Mouse (Mus musculus) lung, postnatal 10 days (tissue): Measurements from ENCODE around the gene Ankrd23.

Experiments used
- DNase-seq: peaks from one replicate; pipeline ENCODE4 v3.0.0; 2021

Ankrd23 gene

DNA sequence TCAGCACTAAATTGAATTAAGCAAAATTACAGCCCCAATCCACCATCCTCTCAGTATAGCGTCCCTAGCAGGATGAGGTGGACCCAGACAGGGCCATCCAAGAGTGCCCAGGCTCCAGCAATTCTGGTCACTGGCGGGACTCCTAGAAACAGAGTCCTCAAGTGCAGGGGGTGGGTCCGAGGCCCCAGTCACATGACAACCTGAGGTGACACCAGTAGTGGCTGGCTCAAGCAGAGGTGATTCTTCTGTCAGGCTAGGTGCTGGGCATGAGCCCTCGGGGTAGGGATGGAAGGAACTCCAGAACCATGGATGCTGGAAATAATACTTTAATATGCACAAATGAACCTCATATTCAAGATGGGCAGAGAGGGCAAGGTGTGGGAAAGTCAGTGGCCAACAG, 25.7 kb upstream of the Ankrd23 start:
- no peak for DNase-seq

DNA sequence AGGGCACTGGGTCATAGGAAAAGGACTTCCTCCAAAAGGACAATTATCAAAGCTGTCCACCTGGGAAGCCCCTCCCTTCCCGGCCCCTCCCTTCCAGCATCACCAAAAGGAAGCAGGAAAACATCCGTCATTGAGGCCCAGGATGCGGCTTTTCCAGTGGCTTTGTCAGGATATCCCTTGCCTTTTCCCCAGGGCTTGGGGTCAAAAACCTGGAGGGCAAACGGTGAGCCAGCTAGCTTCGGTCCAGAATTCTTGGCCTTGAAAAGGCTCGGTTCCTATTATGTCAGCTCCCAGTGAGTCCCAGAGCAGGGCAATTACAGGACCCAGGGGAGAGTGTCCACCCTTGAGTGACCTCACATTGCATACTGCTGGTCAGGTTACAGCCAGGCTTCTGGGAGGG, 24.2 kb upstream of the Ankrd23 start:
- peak; percentile 48 for DNase-seq

DNA sequence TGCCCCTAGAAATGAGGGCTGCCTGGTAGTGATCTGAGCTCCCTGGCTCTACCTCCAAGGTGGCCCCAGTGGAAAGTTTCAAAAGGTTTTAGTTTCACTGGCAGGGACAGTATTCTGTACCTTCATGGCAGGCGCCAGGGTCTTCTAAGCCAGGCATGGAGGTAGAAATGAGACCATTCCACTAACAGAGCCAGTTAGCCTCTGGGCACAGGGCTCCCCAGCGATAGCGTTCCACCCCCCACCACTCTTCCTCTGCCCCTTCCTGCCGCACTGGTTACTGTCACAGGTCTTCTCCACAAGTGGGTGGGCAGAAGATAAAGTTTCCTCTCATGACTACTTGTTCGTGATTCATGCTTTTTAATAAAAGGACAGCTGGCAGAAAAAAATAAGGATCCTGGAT, 23.2 kb upstream of the Ankrd23 start:
- no peak for DNase-seq

DNA sequence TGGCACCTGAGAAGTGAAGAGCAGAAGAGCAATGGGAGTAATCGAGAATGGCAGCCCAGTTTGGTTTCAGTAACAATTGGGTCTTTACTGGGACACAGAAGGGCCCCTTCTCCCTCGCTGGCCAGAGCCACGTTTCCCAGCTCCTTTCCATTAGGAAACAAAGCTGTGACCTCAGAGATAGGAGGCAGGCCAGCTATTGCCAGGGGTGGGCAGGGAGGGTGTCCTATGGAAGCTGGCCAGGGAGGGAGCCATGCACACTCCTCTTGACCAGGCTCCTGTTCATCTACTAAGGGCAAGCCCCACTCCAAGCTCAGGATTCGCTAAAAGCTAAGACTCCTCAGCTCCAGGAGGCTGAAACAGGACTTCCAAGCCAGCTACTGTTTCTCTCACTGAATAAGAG, 22.6 kb upstream of the Ankrd23 start:
- DNase-seq = no peak

DNA sequence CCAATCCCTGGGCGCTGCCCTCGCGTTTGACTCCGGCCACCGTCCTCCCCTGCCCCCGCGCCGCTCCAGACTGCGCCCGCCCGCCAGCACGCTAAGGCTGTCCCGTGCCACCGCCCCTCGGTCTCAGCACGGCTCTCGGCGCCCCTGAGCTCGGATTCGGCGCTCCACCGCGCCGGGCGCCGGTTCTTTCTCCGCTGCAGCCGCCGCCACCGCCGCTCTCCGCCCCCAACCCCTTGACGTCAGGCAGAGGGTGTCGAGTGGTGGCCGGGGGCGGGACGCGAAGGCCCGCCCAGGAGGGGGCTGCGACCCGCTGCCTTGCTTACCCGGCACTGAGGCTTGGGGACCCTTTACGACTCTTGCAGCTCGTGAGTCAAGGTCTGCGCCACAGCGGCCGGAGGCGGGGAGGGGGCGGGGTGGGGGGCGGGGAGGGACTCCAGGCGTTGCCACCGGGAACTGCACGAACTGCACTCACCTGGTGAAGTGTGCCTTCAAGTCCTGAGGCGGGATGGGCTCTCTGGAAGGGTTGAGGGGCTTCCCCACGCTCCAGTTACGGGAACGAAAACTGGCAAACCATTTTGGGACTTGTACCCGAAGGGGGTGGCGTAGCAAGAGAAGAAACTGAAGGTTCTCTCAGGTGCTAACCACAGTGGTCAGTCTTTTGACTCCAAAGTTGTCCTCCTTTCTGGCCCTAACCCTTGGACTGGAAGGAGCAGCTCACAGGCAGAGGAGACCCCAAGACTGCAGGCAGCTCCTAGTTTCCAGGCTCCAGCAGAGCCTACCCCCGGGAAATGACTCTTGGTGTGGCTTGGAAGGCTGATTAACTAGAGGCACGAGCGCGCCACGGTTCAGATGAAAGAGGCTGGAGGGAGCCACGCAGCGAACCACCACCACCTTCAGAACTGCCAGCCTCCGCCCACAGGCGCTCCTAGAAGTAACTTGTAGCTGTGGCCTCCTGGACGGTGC, 21.6 kb upstream of the Ankrd23 start, which contains the start of gene Sema4c:
Gene Sema4c (minus strand): TSS at position 319 of the 963 bp plus-strand sequence.
- peak; percentile 87 for DNase-seq

DNA sequence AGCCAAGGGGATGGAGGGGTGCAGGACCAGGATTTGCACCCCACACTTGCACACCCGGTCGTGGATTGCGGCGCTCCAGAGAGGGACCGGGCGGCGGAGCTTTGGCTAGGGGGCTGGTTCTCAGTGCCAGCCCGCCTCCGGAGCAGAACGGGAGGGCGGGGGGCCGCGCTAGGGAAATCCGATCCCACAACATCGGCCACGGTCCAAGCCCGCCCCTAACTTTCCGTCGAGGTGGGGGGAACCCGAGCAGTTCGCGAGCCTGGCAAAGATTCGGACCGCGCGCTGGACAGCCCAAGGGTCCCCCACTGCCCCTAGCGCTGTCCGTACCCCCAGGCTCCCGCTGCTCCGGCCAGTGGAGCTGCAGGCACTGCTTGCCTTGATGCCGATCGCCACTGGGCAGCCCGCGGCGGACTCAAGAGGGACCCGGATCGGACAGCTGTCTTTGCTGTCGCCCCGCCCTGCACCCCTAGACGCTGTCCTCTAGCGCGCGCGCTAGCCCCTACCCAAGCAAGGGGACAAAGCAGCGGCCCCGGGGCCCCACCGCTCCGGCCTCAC, 20.9 kb upstream of the Ankrd23 start:
- DNase-seq = peak; percentile 96

DNA sequence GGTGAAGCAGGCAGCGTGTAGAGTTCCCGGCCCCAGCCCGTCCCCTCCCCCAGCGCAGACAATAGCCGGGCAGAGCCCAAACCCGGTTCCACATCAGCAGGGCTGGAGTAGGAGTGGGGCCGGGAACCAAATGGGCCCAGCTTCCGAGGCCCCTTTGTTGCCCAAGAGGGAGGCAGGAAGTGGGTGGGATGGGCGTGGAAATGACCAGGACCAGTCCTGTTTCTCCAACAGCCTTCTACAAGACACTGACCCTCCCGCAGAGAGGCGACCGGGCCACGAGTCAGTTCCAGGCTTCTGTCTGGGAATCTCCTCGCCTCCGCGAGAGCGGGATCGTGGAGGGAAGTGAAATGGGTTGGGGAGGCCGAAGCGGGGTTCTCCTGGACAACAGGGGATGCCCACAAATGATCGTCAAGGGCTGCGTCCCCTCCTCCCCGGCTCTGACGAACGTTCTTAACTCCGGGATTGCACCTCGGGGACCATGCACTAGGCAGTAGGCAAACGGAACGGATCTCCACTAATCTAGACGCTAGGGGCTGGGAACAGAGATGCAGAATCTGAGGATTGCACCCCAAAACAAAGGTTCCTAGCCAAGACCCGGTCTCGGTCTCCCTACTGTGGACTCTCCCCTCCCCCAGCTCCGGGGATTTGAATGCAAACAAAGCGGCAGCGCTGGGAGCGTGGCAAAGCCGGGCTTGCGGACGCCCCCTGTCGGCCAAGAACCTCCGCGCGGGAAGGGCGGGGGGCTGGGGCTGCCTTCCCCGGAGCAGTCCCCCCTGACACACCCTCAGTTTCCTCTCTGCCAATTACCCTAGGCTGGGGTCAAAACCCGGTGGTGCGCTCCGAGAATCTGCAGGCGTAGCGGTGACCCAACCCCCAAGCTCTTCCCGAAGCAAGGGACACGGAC, 20.1 kb upstream of the Ankrd23 start:
- peak; percentile 97 for DNase-seq

DNA sequence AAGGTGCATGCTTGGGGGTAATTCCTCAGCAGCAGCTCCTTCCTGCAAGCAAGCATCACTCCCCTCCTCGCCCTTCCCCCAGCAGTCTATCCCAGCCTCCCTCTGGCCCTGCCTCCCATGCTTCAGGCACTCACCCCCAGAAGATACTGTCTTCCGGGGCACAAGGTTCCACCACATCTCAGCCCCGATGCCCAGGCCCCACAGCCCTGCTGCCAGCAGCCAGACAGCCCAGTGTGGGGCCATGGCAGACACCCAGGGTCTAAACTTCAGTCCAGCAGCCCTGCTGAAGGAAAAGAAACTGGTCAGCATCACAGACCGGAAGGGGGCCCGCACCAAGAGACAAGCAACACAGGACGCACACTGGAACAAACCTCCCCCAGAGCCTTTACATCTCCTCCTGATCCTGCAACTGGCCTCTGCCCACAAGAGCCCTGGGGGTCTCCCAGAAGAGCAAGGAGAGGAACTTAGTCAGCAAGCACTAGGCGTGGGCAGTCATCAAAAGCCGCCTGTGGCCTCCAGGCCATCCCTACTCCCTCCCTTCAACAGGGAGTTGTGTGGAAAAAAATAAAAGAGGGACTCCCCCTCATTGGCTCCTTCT, 19.2 kb upstream of the Ankrd23 start:
- DNase-seq = peak; percentile 60

DNA sequence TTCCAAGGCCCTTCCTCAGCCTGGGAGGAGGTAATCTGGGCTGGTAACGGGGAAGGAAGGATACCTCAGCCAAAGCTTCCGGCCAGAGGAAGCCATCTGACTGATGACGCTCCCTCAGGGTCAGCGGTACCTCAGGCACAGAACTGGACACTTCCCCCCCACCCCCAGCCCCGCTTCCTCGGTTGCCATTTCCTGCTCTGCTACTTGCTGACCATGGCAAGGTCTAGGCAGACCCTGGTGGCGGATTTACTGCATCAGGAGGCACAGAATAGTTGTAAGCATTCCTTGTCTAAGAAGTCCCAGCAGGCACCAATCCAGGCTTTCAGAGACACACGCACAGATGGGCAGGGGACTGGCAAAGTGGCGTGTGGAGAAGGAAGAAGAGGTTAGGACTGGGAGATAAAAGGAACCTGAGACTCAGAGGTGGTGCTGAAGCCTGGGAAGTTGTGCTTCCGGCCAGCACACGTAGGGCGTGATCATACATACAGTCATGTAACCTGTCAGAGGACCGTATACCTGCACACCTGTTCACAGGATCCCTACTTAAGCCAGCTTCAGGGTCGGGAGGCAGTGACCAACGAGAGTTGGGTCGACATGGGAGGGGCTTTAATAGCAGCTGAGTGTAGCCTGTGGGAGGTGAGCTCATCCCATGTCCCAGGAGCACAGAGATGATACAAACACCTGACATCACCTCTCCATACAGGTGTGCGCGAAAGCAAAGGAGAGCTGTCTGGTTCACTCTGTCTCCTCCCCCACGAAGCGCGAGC, 18.1 kb upstream of the Ankrd23 start:
- DNase-seq = peak; percentile 38

DNA sequence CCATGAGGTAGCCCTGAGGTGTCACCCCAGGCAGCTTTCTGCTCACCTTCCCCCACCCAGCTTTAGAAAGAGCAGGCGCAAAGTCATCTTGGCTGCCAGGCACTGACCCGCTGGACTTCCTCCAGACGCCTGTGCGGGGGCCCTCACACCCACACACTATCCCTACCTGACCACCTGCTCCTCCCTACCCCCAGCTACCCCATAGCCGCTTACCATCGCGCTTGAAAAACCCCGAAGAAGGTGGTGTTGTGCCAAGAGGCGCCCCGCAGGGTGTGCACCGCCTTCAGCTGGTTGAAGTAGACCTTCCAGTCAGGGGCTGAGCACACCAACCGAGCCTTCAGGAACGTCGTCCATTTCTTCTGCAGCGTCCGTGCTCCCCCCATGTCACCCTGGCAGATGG, 15.8 kb upstream of the Ankrd23 start:
- no peak for DNase-seq

DNA sequence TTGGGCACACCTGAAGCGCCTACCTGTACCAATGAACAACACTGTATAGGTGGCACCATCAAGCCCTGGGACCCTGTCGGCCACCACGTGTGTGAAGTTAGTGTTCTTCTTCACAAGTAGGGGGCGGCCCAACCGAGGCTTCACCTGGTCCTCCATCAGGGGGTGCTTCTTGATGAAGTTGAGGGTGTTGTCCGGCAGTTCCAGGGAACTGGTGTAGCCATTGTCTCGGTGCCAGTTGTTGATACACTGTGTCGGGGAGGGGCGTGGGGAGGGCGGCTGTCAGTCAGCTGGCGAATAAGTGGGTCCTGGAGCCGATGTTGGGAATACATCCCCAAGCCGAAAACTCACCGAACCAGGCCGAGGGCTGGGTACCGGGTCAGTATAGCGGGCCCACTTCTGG, 15.2 kb upstream of the Ankrd23 start:
- DNase-seq = no peak

DNA sequence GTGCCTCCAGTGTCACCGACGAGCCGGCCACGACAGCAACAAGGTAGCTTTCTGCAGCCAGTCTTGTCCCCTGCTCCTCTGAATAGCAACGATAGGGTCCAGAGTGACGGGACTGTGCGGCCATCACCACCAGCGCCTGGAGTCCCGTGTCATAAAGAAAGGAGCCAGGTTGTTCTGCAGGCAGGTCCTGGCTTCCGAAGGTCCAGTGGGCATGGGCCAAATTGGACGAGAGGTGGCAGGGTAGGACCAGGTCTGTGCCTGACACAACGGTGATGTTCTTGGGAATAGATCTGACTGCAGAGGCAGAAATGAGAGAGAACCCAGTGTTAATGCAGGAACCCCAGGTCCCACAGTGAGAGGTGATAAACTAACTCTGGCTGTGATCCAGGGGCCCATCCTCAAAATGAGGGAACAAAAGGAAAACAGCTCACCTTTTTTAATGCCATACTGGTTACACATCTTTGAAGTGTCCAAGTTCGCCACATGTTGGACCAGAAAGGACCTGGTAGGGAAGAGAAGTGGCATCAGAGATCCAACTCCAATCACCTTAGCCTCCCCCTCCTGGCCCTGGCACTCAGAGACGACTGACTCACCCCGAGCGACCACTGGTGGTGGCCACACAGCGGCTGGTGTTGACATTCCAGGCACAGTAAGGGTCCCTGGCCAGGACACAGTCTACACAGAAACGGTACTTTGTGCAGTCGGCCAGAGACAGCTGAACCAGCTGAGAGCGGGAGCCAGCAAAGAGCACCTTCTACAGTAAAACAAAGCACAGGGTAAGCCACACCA, 13.6 kb upstream of the Ankrd23 start:
- DNase-seq = no peak

DNA sequence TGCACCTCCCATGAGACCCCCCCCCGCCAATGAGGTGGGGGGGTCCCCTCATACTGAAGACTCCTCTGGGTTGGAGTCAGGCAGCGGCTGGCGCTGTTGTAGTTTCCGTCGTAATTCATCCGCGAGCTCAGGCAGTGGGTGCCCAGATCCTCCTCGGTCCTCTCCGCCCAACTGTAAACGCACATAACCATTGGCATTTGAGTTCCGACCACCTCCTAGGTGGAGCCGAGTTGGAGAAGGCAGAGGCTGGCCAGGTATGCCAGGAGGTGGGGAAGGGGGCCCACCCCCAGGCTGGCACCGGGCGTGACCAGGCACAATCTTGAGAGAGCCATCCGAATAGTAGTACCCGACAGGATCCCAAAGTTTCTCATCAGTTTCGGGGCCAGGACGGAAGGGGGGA, 12.8 kb upstream of the Ankrd23 start:
- no peak for DNase-seq

DNA sequence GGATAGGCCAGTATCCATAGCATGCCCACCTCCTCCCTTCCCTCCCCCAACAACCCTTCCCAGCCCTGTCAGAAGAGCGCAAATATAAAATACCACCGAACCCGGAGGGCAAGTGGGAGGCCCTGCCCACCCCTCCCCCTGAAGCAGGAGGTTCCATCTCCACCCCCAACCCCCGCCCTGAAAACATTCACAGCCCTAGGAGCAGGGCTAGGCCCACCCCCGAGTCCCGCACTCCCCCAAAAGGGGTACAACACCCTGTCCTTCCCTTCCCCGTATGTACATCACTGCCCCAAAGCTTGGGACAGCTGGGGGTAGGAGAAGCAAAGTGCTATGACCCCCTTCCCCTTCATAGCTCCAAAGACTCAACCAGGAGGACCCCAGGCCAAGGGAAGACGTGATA, 12.1 kb upstream of the Ankrd23 start:
- no peak for DNase-seq

DNA sequence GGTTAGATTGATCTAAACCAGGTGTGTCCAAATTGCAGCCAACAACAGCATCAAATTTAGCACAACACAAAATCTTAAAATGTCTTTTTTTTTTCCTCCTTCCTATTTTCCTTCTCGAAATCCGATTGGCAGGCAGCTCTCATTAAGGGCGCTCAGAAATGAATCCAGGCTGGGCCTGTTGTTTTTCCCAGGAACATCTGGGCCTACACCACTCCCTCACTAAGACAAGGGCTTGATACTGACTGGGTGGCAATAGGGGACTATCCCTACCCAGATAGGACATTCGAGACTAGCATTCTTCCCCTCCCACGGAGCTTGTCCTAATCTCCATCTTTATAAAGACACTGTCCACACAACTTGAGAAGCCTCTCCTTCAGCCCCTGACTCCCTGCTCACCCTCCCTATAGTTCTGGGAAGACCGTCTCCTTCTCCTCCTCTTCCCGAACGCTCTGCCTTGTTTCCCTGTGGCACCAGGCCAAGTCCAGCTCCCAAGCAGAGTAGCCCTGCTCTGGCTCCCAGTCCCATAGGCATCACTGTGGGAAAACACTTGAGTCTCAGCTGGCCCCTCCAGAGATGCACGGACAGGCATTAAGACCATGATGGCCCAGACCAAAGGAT, 11.4 kb upstream of the Ankrd23 start:
- peak; percentile 83 for DNase-seq

DNA sequence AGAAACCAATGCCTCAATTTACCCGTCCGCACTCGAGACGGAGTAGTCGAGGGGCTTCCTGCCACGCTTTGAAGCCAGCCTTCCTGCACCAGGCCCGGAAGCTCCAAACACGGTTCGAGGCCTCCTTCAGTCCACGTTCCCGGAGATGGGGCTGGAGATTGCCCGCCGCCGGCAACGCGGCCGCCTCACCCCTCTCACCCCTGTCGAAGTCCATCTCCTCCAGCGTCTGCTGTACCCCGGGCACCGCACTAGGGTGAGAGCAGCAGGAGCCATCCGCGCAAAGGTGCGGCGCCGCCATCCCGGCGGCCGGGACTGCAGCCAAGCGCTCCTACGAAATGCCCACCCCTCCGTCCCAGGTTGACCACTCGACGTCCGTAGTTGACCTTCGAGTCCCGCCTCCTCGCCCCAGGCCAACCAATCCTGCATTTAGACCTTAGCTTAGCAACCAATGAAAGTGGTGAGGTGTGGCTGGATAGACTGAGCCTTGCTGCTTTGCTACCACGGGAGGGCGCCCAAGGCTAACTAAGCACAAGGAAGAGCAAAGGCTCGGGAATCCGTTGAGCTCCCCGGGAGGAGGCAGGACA, 10.3 kb upstream of the Ankrd23 start, which contains the start of gene Ankrd39:
Gene Ankrd39 (minus strand): TSS at position 558 of the 584 bp plus-strand sequence.
- peak; percentile 99 for DNase-seq

DNA sequence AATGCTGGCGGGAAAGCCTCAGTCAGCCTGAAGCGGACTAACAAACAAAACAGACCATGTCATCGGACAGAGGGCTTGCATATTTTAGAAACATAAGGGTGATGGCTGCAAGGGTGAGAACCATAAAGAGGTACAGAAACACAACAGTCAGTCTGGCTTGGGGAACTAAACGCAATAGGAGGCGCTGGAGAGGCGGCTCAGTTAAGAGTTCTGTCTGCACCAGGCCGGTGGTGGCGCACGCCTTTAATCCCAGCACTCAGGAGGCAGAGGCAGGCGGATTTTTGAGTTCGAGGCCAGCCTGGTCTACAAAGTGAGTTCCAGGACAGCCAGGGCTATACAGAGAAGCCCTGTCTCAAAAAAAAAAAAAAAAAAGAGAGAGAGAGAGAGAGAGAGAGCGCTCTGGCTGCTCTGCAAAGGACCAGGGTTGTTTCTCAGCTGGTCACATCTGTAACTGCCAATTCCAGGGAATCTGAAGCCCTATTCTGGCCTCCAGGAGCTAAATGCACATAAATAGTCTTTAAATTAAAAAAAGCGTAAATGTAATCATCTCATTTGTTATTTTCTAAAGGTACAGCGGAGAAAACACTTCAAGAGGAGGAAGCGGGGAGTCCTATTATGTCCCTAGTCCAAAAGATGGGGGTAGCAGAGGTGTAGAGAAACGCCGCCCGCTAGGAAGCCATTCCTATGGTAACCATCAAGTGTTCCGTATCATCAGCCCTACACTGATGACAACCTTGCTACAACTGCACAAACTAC, 9.3 kb upstream of the Ankrd23 start:
- DNase-seq = peak; percentile 54

DNA sequence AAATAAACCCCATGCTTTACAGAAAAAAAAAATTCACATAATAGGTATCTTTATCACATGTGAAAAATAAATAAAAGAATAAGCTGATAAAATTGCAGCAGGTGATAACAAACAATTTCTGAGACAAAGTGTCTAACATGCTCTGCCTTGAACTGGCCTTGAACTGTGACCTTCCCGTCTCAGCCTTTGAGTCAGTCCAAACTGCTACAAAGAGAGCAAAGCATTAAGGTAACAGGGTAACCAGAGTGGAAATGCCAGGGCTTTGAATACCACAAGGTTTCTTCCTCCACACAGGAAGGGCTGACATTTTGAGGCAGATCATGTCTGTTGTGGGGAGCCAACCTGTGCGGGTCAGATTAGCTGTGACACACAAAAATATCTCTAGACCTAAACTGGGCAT, 8.7 kb upstream of the Ankrd23 start:
- DNase-seq = no peak

DNA sequence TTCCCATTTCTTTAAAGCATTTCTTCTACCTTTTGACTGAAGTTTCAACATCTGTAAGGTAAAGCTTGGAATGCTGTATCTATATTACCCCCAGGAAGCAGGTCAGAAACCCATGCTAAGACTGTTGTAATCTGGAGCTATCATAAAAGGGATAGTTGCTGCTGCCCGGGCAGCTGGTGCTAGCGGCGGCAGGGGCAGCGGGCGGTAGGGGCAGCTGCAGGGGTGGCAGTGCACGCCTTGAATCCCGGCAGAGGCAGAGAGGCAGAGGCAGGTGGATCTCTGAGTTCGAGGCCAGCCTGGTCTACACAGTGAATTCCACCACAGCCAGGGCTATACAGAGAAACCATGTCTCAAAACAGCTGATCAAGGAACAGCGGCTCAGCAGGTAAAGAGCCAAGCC, 6.2 kb upstream of the Ankrd23 start:
- DNase-seq = no peak

DNA sequence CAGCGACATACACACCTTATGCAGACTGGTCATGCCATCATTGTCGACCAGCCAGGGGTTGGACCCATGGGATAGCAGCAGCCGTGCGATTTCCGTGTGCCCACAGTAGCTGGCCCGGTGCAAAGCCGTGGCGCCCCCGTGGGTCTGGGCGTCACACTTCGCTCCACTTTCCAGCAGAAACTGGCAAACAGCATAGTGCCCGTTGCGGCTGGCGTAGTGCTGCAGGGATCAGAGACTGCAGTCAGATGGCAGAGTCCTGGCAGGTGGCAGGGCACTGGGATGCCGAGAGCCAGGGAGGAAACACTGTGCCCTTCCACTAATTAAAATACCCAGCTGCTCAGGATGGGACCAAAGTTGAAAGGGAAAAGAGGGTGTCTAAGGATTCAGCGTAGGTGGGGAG, 5.2 kb upstream of the Ankrd23 start:
- no peak for DNase-seq
